Mouse (Mus musculus): ENCODE data around the gene Itpkb. TPM values are rescaled to one million over a fixed set of nuclear protein-coding genes. Genes with fewer than 3 reads are reported as not detected.
A peak's percentile ranks its signal among the peaks of the same experiment; 100 is the strongest.

The Itpkb gene
- polyA plus RNA-seq, 1 experiment: 14.9 TPM

DNA sequence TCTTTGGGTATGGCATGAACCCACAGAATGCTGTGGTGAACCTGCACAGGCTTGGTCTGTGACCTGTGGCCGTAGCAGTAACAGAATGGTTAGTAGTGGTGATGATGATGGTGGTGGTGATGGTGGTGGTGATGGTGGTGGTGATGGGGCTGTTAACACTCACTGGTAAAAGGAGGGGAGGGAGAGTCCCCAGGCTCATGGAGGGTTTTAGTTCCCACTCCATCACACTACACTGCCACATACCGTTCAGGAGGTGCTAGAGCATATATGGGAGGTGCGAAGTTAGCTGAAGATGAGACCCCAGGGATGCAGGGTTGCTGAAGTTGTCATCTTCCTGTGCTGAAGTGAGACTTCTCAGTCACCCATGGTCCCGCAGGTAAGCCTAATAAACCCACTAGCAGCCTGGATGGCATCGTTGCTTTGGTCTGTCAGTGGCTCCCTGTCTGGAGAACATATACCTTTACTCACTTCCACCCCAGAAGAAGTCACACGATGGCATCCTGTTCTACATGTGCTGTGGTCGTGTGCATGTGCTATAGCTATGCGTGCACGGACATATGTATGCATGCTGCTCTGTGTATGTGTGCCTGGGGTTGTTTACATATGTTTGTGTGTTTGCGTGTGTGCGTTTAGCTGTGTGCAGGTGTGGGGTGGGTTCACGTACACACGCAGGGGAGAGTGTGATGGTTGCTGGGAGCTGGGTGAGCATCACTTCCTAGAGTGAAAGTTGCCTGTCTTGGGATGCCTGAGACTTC lies 24.9 kb downstream of the Itpkb start:
- H3K4me3 ChIP-seq (ENCODE audit: insufficient read depth, low read depth, low read length): no peak overlapping the region
- no peak overlapping the region for H3K27ac ChIP-seq (ENCODE audit: insufficient read depth, low read depth, low read length)
- WGBS: 87% methylated on average over 13 of the region's 13 CpGs
- TF ChIP-seq CTCF (conservative IDR thresholded peaks at IDR 0.05; ENCODE audit: insufficient read depth, insufficient read length, low read depth, low read length) (no peak), POLR2A (IDR thresholded peaks at IDR 0.05; ENCODE audit: low read depth, low read length) (no peak)
- DNase-seq: no peak
- H3K36me3 ChIP-seq (ENCODE audit: control insufficient read depth, insufficient read depth, low read length): no peaks in the 10 kb centered on the region
- H3K27me3 ChIP-seq (replicated peaks; ENCODE audit: control insufficient read depth, insufficient read depth, low read length): no peaks in the 10 kb centered on the region
- H3K4me1 ChIP-seq (ENCODE audit: control insufficient read depth, insufficient read depth, low read length): peaks cover 14% of the 10 kb centered on the region

DNA sequence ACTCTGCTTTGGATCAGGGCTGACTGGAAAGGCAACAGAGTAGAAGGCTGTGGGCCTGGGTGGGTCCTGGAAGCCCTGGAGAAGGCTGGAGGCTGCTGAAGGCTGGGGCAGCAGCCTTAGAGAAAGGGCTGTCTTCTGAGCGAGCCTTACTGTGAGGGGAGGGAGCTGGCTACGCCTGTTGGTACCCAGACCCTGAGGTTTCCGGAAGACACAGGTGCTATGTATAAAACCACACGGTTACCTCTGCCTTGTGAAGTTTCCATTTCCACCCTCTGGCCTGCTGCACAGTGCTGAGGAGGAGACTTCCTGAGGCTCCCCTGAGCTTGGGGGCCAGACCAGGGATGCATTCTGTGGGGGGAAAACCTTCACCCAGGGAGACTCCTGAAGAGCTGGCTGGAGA lies 25.9 kb downstream of the Itpkb start:
- Histone ChIP-seq H3K27ac (ENCODE audit: insufficient read depth, low read depth, low read length) (peak overlapping the region; percentile 75), H3K27me3 (replicated peaks; ENCODE audit: control insufficient read depth, insufficient read depth, low read length) (no peaks in the 10 kb centered on the region), H3K4me1 (ENCODE audit: control insufficient read depth, insufficient read depth, low read length) (peaks cover 14% of the 10 kb centered on the region), H3K36me3 (ENCODE audit: control insufficient read depth, insufficient read depth, low read length) (no peaks in the 10 kb centered on the region), H3K4me3 (ENCODE audit: insufficient read depth, low read depth, low read length) (no peak overlapping the region)
- TF ChIP-seq CTCF (conservative IDR thresholded peaks at IDR 0.05; ENCODE audit: insufficient read depth, insufficient read length, low read depth, low read length): no peak
- no peak for TF ChIP-seq POLR2A (IDR thresholded peaks at IDR 0.05; ENCODE audit: low read depth, low read length)
- no peak for DNase-seq
- 76% methylated on average over 4 of the region's 4 CpGs for WGBS

DNA sequence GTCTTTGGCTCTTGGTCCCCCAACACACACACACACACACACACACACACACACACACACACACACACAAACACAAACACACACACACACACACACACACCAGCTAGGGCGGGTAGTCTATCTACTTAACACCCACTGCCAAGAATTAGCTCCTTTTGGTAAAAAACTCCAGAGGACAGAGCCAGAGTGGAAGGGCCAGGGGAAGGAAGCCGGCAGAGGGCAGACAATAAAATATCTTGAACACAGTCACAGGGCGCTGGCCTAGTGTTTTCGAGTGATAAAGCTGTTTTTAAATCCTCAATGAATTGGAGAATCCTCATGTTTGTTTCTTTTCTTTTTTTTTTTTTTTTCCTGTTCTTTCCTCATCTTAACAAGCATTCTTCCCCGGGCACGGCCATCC lies 26.6 kb downstream of the Itpkb start:
- no peak overlapping the region for H3K4me3 ChIP-seq (ENCODE audit: insufficient read depth, low read depth, low read length)
- H3K27ac ChIP-seq (ENCODE audit: insufficient read depth, low read depth, low read length): peak overlapping the region; percentile 81
- no peaks in the 10 kb centered on the region for H3K36me3 ChIP-seq (ENCODE audit: control insufficient read depth, insufficient read depth, low read length)
- peak; percentile 70 for DNase-seq
- 57% methylated on average over 6 of the region's 6 CpGs for WGBS
- TF ChIP-seq POLR2A (IDR thresholded peaks at IDR 0.05; ENCODE audit: low read depth, low read length) (no peak), CTCF (conservative IDR thresholded peaks at IDR 0.05; ENCODE audit: insufficient read depth, insufficient read length, low read depth, low read length) (0 out of 2 replicates have a peak, but pooled peaks have one; percentile 7)
- H3K27me3 ChIP-seq (replicated peaks; ENCODE audit: control insufficient read depth, insufficient read depth, low read length): no peaks in the 10 kb centered on the region
- peaks cover 14% of the 10 kb centered on the region for H3K4me1 ChIP-seq (ENCODE audit: control insufficient read depth, insufficient read depth, low read length)

DNA sequence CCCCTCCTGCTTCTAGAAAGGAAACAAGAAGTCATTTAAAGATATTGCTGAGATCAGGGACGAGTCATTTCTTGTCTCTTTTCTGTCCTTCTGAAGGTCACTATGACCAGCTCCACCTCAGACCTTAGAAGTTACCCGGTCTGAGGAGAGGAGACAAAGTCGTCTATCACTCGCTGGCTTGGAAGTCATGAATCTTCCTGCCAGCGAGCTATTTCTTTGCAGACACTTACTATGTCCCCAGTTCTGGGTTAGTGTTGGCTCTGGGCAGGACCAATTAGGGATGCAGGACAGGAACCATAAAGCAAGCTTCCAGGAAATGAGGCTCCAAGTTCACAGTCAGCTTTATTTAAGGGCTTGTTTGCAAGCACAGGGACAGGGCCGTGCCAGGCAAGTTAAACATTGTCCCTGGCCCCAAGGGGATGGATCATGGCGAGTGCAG lies 27.6 kb downstream of the Itpkb start:
- DNase-seq: peak; percentile 86
- TF ChIP-seq POLR2A (IDR thresholded peaks at IDR 0.05; ENCODE audit: low read depth, low read length) (no peak), CTCF (conservative IDR thresholded peaks at IDR 0.05; ENCODE audit: insufficient read depth, insufficient read length, low read depth, low read length) (no peak)
- H3K36me3 ChIP-seq (ENCODE audit: control insufficient read depth, insufficient read depth, low read length): no peaks in the 10 kb centered on the region
- WGBS: 17% methylated on average over 7 of the region's 7 CpGs
- no peak overlapping the region for H3K4me3 ChIP-seq (ENCODE audit: insufficient read depth, low read depth, low read length)
- peaks cover 16% of the 10 kb centered on the region for H3K4me1 ChIP-seq (ENCODE audit: control insufficient read depth, insufficient read depth, low read length)
- no peaks in the 10 kb centered on the region for H3K27me3 ChIP-seq (replicated peaks; ENCODE audit: control insufficient read depth, insufficient read depth, low read length)
- peak overlapping the region; percentile 81 for H3K27ac ChIP-seq (ENCODE audit: insufficient read depth, low read depth, low read length)

DNA sequence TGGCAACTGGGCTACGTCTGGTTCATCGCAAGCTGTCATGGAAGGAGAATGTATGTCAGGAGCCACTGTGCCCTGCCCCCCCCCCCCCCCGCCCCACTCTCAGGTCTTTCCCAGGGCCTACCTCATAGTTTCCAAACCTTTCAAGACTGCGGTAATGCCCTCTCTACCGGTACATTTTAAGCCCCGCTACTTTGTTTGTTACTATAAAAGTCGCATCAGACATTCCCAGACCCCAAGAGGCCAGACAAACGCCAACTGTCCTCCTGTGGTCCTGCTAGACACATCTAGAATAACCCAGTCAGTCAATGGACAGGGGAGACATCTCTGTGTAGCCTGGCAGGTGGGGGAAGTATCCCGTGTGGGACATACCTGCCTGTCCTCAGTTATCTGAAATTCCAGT lies 28.2 kb downstream of the Itpkb start:
- no peak for DNase-seq
- Histone ChIP-seq H3K36me3 (ENCODE audit: control insufficient read depth, insufficient read depth, low read length) (no peaks in the 10 kb centered on the region), H3K4me1 (ENCODE audit: control insufficient read depth, insufficient read depth, low read length) (peaks cover 21% of the 10 kb centered on the region), H3K4me3 (ENCODE audit: insufficient read depth, low read depth, low read length) (no peak overlapping the region), H3K27me3 (replicated peaks; ENCODE audit: control insufficient read depth, insufficient read depth, low read length) (no peaks in the 10 kb centered on the region), H3K27ac (ENCODE audit: insufficient read depth, low read depth, low read length) (peak overlapping the region; percentile 81)
- 83% methylated on average over 9 of the region's 9 CpGs for WGBS
- TF ChIP-seq CTCF (conservative IDR thresholded peaks at IDR 0.05; ENCODE audit: insufficient read depth, insufficient read length, low read depth, low read length) (no peak), POLR2A (IDR thresholded peaks at IDR 0.05; ENCODE audit: low read depth, low read length) (no peak)

DNA sequence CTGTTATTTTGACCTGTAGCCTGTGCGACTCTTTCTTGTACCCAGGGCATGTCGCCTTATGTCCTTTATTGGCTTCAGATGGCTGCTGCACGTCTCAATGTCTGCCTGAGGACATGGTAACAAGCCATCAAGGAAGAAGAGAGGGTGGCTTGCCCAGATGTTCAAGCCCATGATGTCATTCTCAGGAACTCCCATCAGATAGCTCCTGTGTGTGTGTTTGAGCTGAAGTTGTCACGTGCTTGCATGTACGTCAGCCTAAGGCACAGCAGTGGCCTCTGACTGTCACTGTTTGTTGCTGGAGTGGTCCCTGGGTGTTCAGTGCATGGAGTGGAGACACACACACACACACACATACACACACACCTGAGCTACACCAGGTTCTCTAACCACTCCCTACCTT lies 29.0 kb downstream of the Itpkb start:
- no peak for DNase-seq
- H3K4me1 ChIP-seq (ENCODE audit: control insufficient read depth, insufficient read depth, low read length): peaks cover 28% of the 10 kb centered on the region
- no peaks in the 10 kb centered on the region for H3K36me3 ChIP-seq (ENCODE audit: control insufficient read depth, insufficient read depth, low read length)
- no peak overlapping the region for H3K4me3 ChIP-seq (ENCODE audit: insufficient read depth, low read depth, low read length)
- TF ChIP-seq CTCF (conservative IDR thresholded peaks at IDR 0.05; ENCODE audit: insufficient read depth, insufficient read length, low read depth, low read length): no peak
- TF ChIP-seq POLR2A (IDR thresholded peaks at IDR 0.05; ENCODE audit: low read depth, low read length): no peak
- no peaks in the 10 kb centered on the region for H3K27me3 ChIP-seq (replicated peaks; ENCODE audit: control insufficient read depth, insufficient read depth, low read length)
- 73% methylated on average over 5 of the region's 5 CpGs for WGBS
- no peak overlapping the region for H3K27ac ChIP-seq (ENCODE audit: insufficient read depth, low read depth, low read length)

DNA sequence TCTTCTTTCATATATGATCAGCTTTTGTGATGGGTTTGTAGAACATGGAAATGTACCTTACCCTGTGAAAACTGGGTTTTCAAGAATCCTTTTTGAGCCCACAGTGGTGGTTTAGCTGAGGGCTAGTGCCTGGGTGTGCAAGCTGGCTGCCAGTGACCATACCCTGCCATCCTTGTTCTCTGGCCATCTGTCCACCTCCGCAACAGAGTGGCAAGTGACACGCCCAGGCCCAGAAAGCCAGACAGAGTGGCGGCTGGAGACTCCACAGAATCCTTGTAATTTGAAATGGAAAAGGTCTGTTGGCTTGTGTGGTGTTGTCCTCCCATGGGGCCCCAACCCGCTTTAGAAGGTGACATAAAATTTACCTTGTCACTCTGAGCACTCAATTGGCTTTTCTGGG lies 31.9 kb downstream of the Itpkb start:
- peaks cover 29% of the 10 kb centered on the region for H3K4me1 ChIP-seq (ENCODE audit: control insufficient read depth, insufficient read depth, low read length)
- H3K36me3 ChIP-seq (ENCODE audit: control insufficient read depth, insufficient read depth, low read length): no peaks in the 10 kb centered on the region
- DNase-seq: no peak
- no peak overlapping the region for H3K27ac ChIP-seq (ENCODE audit: insufficient read depth, low read depth, low read length)
- TF ChIP-seq CTCF (conservative IDR thresholded peaks at IDR 0.05; ENCODE audit: insufficient read depth, insufficient read length, low read depth, low read length) (no peak), POLR2A (IDR thresholded peaks at IDR 0.05; ENCODE audit: low read depth, low read length) (no peak)
- no peaks in the 10 kb centered on the region for H3K27me3 ChIP-seq (replicated peaks; ENCODE audit: control insufficient read depth, insufficient read depth, low read length)
- WGBS: 97% methylated on average over 4 of the region's 4 CpGs
- H3K4me3 ChIP-seq (ENCODE audit: insufficient read depth, low read depth, low read length): no peak overlapping the region
